Mouse (Mus musculus): ENCODE measurements around the gene Tas2r123.

Gene Tas2r123

DNA sequence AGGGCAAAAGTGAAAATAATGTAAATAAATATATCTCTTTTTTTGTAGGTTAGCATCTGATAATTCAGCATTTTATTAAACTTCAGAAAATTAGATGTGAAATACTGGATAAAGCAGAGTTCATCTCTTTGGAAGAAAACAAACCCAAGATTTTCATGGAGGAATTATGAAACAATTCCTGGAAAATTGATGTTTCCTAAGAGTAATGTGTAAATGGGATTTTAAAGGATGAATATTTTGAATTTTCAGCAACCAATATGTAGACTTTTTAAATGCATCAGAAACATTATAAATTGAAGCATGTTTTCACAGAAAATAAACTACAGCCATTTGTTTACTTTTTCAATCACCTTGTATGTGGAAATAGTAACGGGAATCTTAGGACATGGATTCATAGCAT, at the start of gene Tas2r123:
Gene Tas2r123 (plus strand): TSS at position 301 of the 400 bp plus-strand sequence.
- DNase-seq (ENCODE audit: low spot score): no peak

DNA sequence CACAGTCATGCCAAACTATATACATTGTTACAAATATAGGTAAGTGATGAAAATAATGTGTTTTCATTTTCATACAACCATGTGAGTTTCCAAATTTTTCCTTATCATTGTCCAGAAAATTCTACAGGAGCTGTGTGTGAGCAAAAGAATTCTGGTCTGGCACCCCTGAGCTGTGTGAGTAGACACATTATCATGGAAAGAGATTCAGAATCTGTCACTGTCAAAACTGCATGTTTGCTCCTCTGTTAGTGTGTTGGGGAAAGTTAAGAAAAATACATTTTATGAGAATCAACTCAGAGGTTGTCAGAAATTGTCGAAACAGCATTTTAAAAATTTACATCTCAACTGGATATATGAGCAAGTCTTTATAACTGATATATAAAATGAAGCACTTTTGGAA, 44.4 kb upstream of the Tas2r123 start, which contains the start of gene Tas2r117:
Gene Tas2r117 (plus strand): TSS at position 301 of the 400 bp plus-strand sequence.
- DNase-seq (ENCODE audit: low spot score): no peak

DNA sequence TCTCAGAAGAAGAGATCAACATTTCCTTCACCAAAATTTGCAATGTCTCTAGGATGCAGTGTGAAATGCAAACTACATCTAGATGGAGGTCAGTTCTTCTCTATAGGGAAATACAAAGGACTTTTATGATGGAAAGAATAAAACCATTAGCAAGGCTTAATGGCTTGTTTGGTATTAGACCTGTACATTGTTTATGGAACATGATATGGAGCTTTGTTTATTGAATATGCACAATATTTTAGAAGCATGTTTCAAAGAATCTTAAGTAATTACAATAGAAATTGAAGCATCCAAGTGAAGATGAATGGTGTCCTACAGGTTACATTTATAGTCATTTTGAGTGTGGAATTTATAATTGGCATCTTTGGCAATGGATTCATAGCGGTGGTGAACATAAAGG, 8.2 kb downstream of the Tas2r123 start, which contains the start of gene Tas2r116:
Gene Tas2r116 (plus strand): TSS at position 301 of the 400 bp plus-strand sequence.
- DNase-seq (ENCODE audit: low spot score): no peak

DNA sequence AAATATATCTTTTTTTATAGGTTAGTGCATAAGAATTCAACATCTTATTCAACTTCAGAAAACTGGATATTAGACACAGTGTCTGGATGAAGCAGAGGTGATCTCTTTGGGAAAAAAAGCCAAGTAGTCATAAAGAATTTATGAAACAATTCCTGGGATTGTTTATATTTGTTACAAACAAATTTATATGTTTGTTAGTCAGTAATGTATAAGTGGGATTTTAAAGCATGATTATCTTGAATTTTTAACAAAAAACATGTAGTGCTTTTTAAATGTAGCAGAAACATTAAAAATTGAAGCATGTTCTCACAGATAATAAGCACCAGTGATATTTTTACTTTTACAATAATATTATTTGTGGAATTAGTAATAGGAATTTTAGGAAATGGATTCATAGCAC, 20.8 kb downstream of the Tas2r123 start, which contains the start of gene Tas2r110:
Gene Tas2r110 (plus strand): TSS at position 301 of the 400 bp plus-strand sequence.
- DNase-seq (ENCODE audit: low spot score): no peak

DNA sequence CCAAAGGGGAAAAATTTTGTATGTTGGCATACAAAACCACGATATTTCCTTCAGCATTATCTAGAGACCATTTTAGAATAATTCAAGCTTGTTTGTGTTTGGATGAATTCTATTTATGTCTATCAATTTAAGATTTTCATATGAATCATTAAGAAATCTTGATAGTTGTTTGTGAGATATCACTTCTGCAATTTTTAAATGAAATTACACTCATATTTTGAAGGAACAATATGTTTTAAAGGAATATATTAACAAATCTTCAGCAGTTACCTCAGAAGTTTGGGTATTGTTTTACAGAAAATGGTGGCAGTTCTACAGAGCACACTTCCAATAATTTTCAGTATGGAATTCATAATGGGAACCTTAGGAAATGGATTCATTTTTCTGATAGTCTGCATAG, 45.8 kb downstream of the Tas2r123 start, which contains the start of gene Tas2r113:
Gene Tas2r113 (plus strand): TSS at position 301 of the 400 bp plus-strand sequence.
- DNase-seq (ENCODE audit: low spot score): no peak
